Mouse (Mus musculus) MEL (cell line): ENCODE results near the gene Mrpl42. TPM values are rescaled to one million over a fixed set of nuclear protein-coding genes. Genes with fewer than 3 reads are reported as not detected.
A peak's percentile ranks its signal among the peaks of the same experiment; 100 is the strongest.

ENCODE experiments used
- DNase-seq: peaks from one replicate; pipeline ENCODE4 v3.0.0; 2011; ENCODE audit warnings: low read depth, low spot score
- H3K27ac ChIP-seq: 2 replicates; pipeline ENCODE4 v1.5.1; 2012; ENCODE audit warnings: low read depth, mild to moderate bottlenecking, control low read depth, low read length, moderate library complexity; ENCODE audit not compliant: control insufficient read depth
- H3K27me3 ChIP-seq, 2 experiments: fragments of 150-350 bp in 1 of 2; sonication (generic) in 1 of 2; 2 replicates each; pipeline ENCODE4 v1.6.1; 2012; ENCODE audit warnings: low read length in 2 of 2, mild to moderate bottlenecking in 2 of 2, improper control_type of control experiment in 1 of 2, moderate library complexity in 1 of 2; ENCODE audit not compliant: insufficient read depth in 2 of 2, control insufficient read depth in 1 of 2
- H3K36me3 ChIP-seq, 2 experiments: 2 replicates each; pipeline ENCODE4 v1.6.1; 2012 to 2014; ENCODE audit warnings: low read length in 2 of 2, improper control_type of control experiment in 1 of 2, inconsistent platforms in 1 of 2, mild to moderate bottlenecking in 1 of 2; ENCODE audit not compliant: insufficient read depth in 2 of 2, control insufficient read depth in 1 of 2
- H3K4me1 ChIP-seq, 2 experiments: fragments of 150-350 bp in 1 of 2; sonication (generic) in 1 of 2; 2 replicates each; pipeline ENCODE4 v1.6.1; 2012; ENCODE audit warnings: low read length in 2 of 2, improper control_type of control experiment in 1 of 2, mild to moderate bottlenecking in 1 of 2; ENCODE audit not compliant: insufficient read depth in 2 of 2, control insufficient read depth in 1 of 2
- H3K4me3 ChIP-seq, 2 experiments: fragments of 150-350 bp in 1 of 2; sonication (generic) in 1 of 2; 2 replicates each; pipeline ENCODE4 v1.5.1; 2012; ENCODE audit warnings: low read depth in 2 of 2, low read length in 2 of 2, mild to moderate bottlenecking in 2 of 2, moderate library complexity in 2 of 2, control low read depth in 1 of 2, improper control_type of control experiment in 1 of 2; ENCODE audit not compliant: control insufficient read depth in 1 of 2, insufficient read depth in 1 of 2
- H3K79me2 ChIP-seq: 2 replicates; pipeline ENCODE4 v1.6.1; 2012; ENCODE audit warnings: mild to moderate bottlenecking, low read length, moderate library complexity; ENCODE audit not compliant: control insufficient read depth, poor library complexity, insufficient read depth
- H3K9ac ChIP-seq: 2 replicates; pipeline ENCODE4 v1.6.1; 2012; ENCODE audit warnings: low read depth, mild to moderate bottlenecking, control low read depth, low read length, moderate library complexity; ENCODE audit not compliant: control insufficient read depth, poor library complexity, severe bottlenecking
- H3K9me3 ChIP-seq: fragments of 150-350 bp; sonication (generic); replicated peaks from 2 replicates; pipeline ENCODE4 v1.6.1; 2012; ENCODE audit warnings: mild to moderate bottlenecking, low read length, improper control_type of control experiment, moderate library complexity; ENCODE audit not compliant: insufficient read depth
- CHD1 ChIP-seq: IDR thresholded peaks from 2 replicates; pipeline ENCODE4 v1.6.1; 2012; ENCODE audit warnings: low read depth, mild to moderate bottlenecking, inconsistent platforms, low read length, improper control_type of control experiment
- CHD2 ChIP-seq: IDR thresholded peaks from 2 replicates; pipeline ENCODE4 v1.6.1; 2011; ENCODE audit warnings: low read length, improper control_type of control experiment
- E2F4 ChIP-seq: IDR thresholded peaks from 2 replicates; pipeline ENCODE4 v1.6.1; 2011; ENCODE audit warnings: low read depth, low read length, improper control_type of control experiment, borderline replicate concordance
- ELF1 ChIP-seq: IDR thresholded peaks from 2 replicates; pipeline ENCODE4 v1.6.1; 2014; ENCODE audit warnings: low read depth, mild to moderate bottlenecking, inconsistent platforms, low read length, improper control_type of control experiment, moderate library complexity
- EP300 ChIP-seq, 2 experiments: IDR thresholded peaks; 2 replicates each; pipeline ENCODE4 v1.6.1; 2011; ENCODE audit warnings: improper control_type of control experiment in 2 of 2, low read length in 2 of 2, low read depth in 1 of 2, mild to moderate bottlenecking in 1 of 2
- GABPA ChIP-seq: IDR thresholded peaks from 2 replicates; pipeline ENCODE4 v1.6.1; 2012; ENCODE audit warnings: low read depth, mild to moderate bottlenecking, inconsistent platforms, low read length, improper control_type of control experiment, moderate library complexity
- GATA1 ChIP-seq: IDR thresholded peaks from 2 replicates; pipeline ENCODE4 v1.6.1; 2011; ENCODE audit warnings: low read depth, low read length, improper control_type of control experiment
- HCFC1 ChIP-seq: IDR thresholded peaks from 2 replicates; pipeline ENCODE4 v1.6.1; 2012; ENCODE audit warnings: low read depth, mild to moderate bottlenecking, inconsistent platforms, low read length, improper control_type of control experiment, moderate library complexity
- JUND ChIP-seq: IDR thresholded peaks from 2 replicates; pipeline ENCODE4 v1.6.1; 2011; ENCODE audit warnings: low read depth, mild to moderate bottlenecking, improper control_type of control experiment, low read length
- KAT2A ChIP-seq: conservative IDR thresholded peaks from 2 replicates; pipeline ENCODE4 v1.6.1; 2012; ENCODE audit warnings: low read depth, low read length, improper control_type of control experiment, inconsistent platforms
- MAFK ChIP-seq: IDR thresholded peaks from 2 replicates; pipeline ENCODE4 v1.6.1; 2011; ENCODE audit warnings: low read depth, mild to moderate bottlenecking, low read length, improper control_type of control experiment, borderline replicate concordance
- MAX ChIP-seq: IDR thresholded peaks from 2 replicates; pipeline ENCODE4 v1.6.1; 2011; ENCODE audit warnings: low read length, improper control_type of control experiment
- MAZ ChIP-seq: IDR thresholded peaks from 2 replicates; pipeline ENCODE4 v1.6.1; 2012; ENCODE audit warnings: low read depth, mild to moderate bottlenecking, inconsistent platforms, low read length, improper control_type of control experiment
- MEF2A ChIP-seq: IDR thresholded peaks from 2 replicates; pipeline ENCODE4 v1.6.1; 2014; ENCODE audit warnings: low read depth, mild to moderate bottlenecking, inconsistent platforms, low read length, improper control_type of control experiment; ENCODE audit not compliant: poor library complexity, insufficient replicate concordance, severe bottlenecking; ENCODE audit errors: extremely low read depth
- MXI1 ChIP-seq: IDR thresholded peaks from 2 replicates; pipeline ENCODE4 v1.6.1; 2011; ENCODE audit warnings: mild to moderate bottlenecking, low read depth, low read length, improper control_type of control experiment
- MYB ChIP-seq: IDR thresholded peaks from 2 replicates; pipeline ENCODE4 v1.6.1; 2011; ENCODE audit warnings: mild to moderate bottlenecking, low read depth, low read length, improper control_type of control experiment
- MYC ChIP-seq: IDR thresholded peaks from 2 replicates; pipeline ENCODE4 v1.6.1; 2011; ENCODE audit warnings: low read depth, mild to moderate bottlenecking, low read length, improper control_type of control experiment, moderate library complexity
- NELFE ChIP-seq: IDR thresholded peaks from 2 replicates; pipeline ENCODE4 v1.6.1; 2011; ENCODE audit warnings: low read depth, low read length, improper control_type of control experiment
- NRF1 ChIP-seq: IDR thresholded peaks from 2 replicates; pipeline ENCODE4 v1.6.1; 2014; ENCODE audit warnings: low read depth, mild to moderate bottlenecking, inconsistent platforms, low read length, improper control_type of control experiment, moderate library complexity; ENCODE audit not compliant: poor library complexity, insufficient read depth, severe bottlenecking
- POLR2A ChIP-seq, 2 experiments: IDR thresholded peaks; 2 replicates each; pipeline ENCODE4 v1.6.1; 2011 to 2012; ENCODE audit warnings: low read length in 2 of 2, mild to moderate bottlenecking in 2 of 2, control low read depth in 1 of 2, improper control_type of control experiment in 1 of 2, low read depth in 1 of 2, moderate library complexity in 1 of 2; ENCODE audit not compliant: control insufficient read depth in 1 of 2, insufficient read depth in 1 of 2, poor library complexity in 1 of 2
- POLR2AphosphoS2 ChIP-seq: IDR thresholded peaks from 2 replicates; pipeline ENCODE4 v1.6.1; 2011; ENCODE audit warnings: low read length, improper control_type of control experiment
- RAD21 ChIP-seq: IDR thresholded peaks from 2 replicates; pipeline ENCODE4 v1.6.1; 2011; ENCODE audit warnings: mild to moderate bottlenecking, low read depth, low read length, improper control_type of control experiment
- RCOR1 ChIP-seq: IDR thresholded peaks from 2 replicates; pipeline ENCODE4 v1.6.1; 2012; ENCODE audit warnings: low read depth, mild to moderate bottlenecking, inconsistent platforms, low read length, improper control_type of control experiment
- SIN3A ChIP-seq: IDR thresholded peaks from 2 replicates; pipeline ENCODE4 v1.6.1; 2012; ENCODE audit warnings: low read length, improper control_type of control experiment, inconsistent platforms
- SMC3 ChIP-seq: IDR thresholded peaks from 2 replicates; pipeline ENCODE4 v1.6.1; 2011; ENCODE audit warnings: low read depth, low read length, improper control_type of control experiment
- TAL1 ChIP-seq: IDR thresholded peaks from 2 replicates; pipeline ENCODE4 v1.6.1; 2012; ENCODE audit warnings: mild to moderate bottlenecking, inconsistent platforms, low read length, moderate library complexity, mixed read lengths
- TBP ChIP-seq: IDR thresholded peaks from 2 replicates; pipeline ENCODE4 v1.8.0; 2011; ENCODE audit warnings: low read depth, low read length, improper control_type of control experiment
- TCF12 ChIP-seq: IDR thresholded peaks from 2 replicates; pipeline ENCODE4 v1.6.1; 2014; ENCODE audit warnings: low read depth, mild to moderate bottlenecking, inconsistent platforms, low read length, improper control_type of control experiment, moderate library complexity
- UBTF ChIP-seq: IDR thresholded peaks from 2 replicates; pipeline ENCODE4 v1.6.1; 2012; ENCODE audit warnings: low read depth, mild to moderate bottlenecking, inconsistent platforms, low read length, improper control_type of control experiment, moderate library complexity, borderline replicate concordance; ENCODE audit not compliant: insufficient read depth
- USF1 ChIP-seq: IDR thresholded peaks from 2 replicates; pipeline ENCODE4 v1.6.1; 2014; ENCODE audit warnings: low read depth, mild to moderate bottlenecking, inconsistent platforms, low read length, improper control_type of control experiment, moderate library complexity
- USF2 ChIP-seq, 2 experiments: IDR thresholded peaks; 2 replicates each; pipeline ENCODE4 v1.6.1; 2011 to 2012; ENCODE audit warnings: improper control_type of control experiment in 2 of 2, low read length in 2 of 2, borderline replicate concordance in 1 of 2, inconsistent platforms in 1 of 2, low read depth in 1 of 2, mild to moderate bottlenecking in 1 of 2; ENCODE audit not compliant: insufficient read depth in 1 of 2
- ZC3H11A ChIP-seq: IDR thresholded peaks from 2 replicates; pipeline ENCODE4 v1.6.1; 2012; ENCODE audit warnings: low read depth, mild to moderate bottlenecking, inconsistent platforms, low read length, improper control_type of control experiment
- ZKSCAN1 ChIP-seq: IDR thresholded peaks from 2 replicates; pipeline ENCODE4 v1.6.1; 2012; ENCODE audit warnings: low read depth, mild to moderate bottlenecking, inconsistent platforms, low read length, improper control_type of control experiment, moderate library complexity
- ZMIZ1 ChIP-seq: IDR thresholded peaks from 2 replicates; pipeline ENCODE4 v1.6.1; 2012; ENCODE audit warnings: low read depth, mild to moderate bottlenecking, inconsistent platforms, low read length, improper control_type of control experiment, moderate library complexity
- ZNF384 ChIP-seq: IDR thresholded peaks from 2 replicates; pipeline ENCODE4 v1.6.1; 2012; ENCODE audit warnings: low read depth, mild to moderate bottlenecking, inconsistent platforms, low read length, improper control_type of control experiment
- polyA plus RNA-seq, 2 experiments: library from polyadenylated mRNA; stranded (reverse) in 1 of 2; unstranded in 1 of 2; fragments of >175 nt in 1 of 2; fragments of >200 nt in 1 of 2; gene quantifications; 2 replicates each; pipeline versions ENCODE4 v1.2.1 to v1.2.4; 2012; ENCODE audit warnings: low replicate concordance in 2 of 2, low read depth in 1 of 2; ENCODE audit not compliant: insufficient read length in 2 of 2, insufficient read depth in 1 of 2, missing spikeins in 1 of 2
- total RNA-seq: library from RNA; depleted of rRNA; stranded (reverse); fragments of 300-350 nt; gene quantifications from 2 replicates; pipeline ENCODE4 v1.2.3, GENCODE M21; 2012

Gene Mrpl42
- total and polyA plus RNA-seq, 3 experiments, result 187 to 1,026 (median 298) TPM

DNA sequence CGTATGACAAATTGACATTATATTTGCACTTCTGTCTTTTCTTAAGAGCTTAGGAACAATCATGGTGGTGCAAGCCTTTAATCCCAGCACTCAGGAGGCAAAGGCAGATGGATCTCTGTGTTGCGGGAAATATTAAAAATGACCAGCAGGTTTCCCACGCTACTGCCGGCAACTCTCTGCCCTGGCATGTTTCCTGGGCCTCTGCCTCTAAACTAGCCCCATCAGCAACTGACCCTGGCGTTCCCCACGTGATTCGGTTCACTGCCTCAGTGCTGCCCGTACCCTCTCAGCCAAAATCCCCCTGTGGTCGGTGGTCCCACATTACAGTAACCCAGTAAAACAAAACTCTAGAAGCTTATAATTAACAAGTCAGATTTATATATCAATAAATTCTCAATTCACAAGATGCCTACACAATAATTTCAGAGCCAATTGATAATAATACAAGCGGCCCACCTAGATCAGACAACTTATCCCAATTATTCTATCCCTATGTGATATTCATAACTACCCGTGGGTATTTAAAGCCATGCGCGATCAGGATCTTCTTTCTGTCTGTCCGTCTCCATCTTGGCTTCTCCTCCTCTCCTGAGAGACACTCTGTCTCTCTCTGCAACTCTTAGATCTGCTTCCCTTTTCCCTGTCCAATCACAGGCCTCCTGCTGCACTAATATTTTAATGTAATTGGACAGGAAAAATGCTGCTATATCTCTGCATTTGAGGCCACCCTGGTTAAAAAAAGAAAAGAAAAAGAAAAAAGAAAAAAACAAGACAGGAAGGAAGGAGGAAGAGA, 1.9 kb upstream of the Mrpl42 start:
- Histone ChIP-seq H3K79me2 (peaks cover 19% of the 10 kb centered on the region), H3K9ac (peak overlapping the region; percentile 65), H3K36me3 (peaks cover 0 to 28% of the 10 kb centered on the region in 2 experiments; a peak in 2 of 4 replicates), H3K27me3 (no peaks in the 10 kb centered on the region), H3K4me1 (peaks cover 8 to 16% of the 10 kb centered on the region in 2 experiments), H3K4me3 (peak overlapping the region; percentile 59 to 80), H3K9me3 (no peaks in the 10 kb centered on the region), H3K27ac (peak overlapping the region; percentile 39; the same call in 1 of the 2 replicates)
- DNase-seq, result peak; percentile 75
- TF ChIP-seq ZNF384, result peak; percentile 81
- no peak; the same call in 1 of the 2 replicates for TF ChIP-seq RCOR1
- no peak for TF ChIP-seq CHD1
- no peak for TF ChIP-seq MAFK
- TF ChIP-seq UBTF, result no peak
- no peak for TF ChIP-seq NRF1
- TF ChIP-seq EP300 (IDR thresholded peaks at IDR 0.05; ENCODE audit: low read depth in 1 of 2, low read length in 2 of 2), result no peak
- TF ChIP-seq CHD2, result no peak
- no peak for TF ChIP-seq TAL1
- TF ChIP-seq MAZ, result no peak
- TF ChIP-seq POLR2AphosphoS2, result peak; percentile 33; the same call in 1 of the 2 replicates
- no peak for TF ChIP-seq ZC3H11A
- TF ChIP-seq ZMIZ1, result peak; percentile 62; the same call in 1 of the 2 replicates
- no peak for TF ChIP-seq RAD21
- peak; percentile 68 for TF ChIP-seq NELFE
- TF ChIP-seq GATA1, result 0 out of 2 replicates have a peak, but pooled peaks have one; percentile 10
- TF ChIP-seq MYC, result 0 out of 2 replicates have a peak, but pooled peaks have one; percentile 42
- TF ChIP-seq SMC3, result no peak
- TF ChIP-seq JUND, result no peak
- TF ChIP-seq SIN3A, result 0 out of 2 replicates have a peak, but pooled peaks have one; percentile 35
- TF ChIP-seq POLR2A (IDR thresholded peaks at IDR 0.05; ENCODE audit: control insufficient read depth in 1 of 2, insufficient read depth in 1 of 2, low read depth in 1 of 2, low read length in 2 of 2, poor library complexity in 1 of 2), result peak in 1 of 2 experiments; percentile 75; a peak in 2 of 4 replicates
- peak; percentile 78 for TF ChIP-seq TBP
- TF ChIP-seq TCF12, result peak; percentile 22; the same call in 1 of the 2 replicates
- no peak; the same call in 1 of the 2 replicates for TF ChIP-seq HCFC1
- peak; percentile 48; the same call in 1 of the 2 replicates for TF ChIP-seq MXI1
- TF ChIP-seq MAX, result peak; percentile 14; the same call in 1 of the 2 replicates
- TF ChIP-seq USF1, result peak; percentile 73
- TF ChIP-seq MEF2A, result no peak
- no peak for TF ChIP-seq MYB
- no peak for TF ChIP-seq ZKSCAN1
- TF ChIP-seq USF2 (IDR thresholded peaks at IDR 0.05; ENCODE audit: borderline replicate concordance in 1 of 2, insufficient read depth in 1 of 2, low read depth in 1 of 2, low read length in 2 of 2), result no peak
- TF ChIP-seq GABPA, result no peak
- TF ChIP-seq ELF1, result no peak
- no peak for TF ChIP-seq E2F4
- no peak for TF ChIP-seq KAT2A
